Mouse (Mus musculus) brain, embryonic 14.5 days (tissue): ENCODE results near the gene Sufu.

Source experiments
- CTCF ChIP-seq: fragments of 200-500 bp; IDR thresholded peaks from 2 replicates; pipeline ENCODE4 v1.5.1; 2012; ENCODE audit warnings: inconsistent platforms, mild to moderate bottlenecking, moderate library complexity, borderline replicate concordance; ENCODE audit not compliant: insufficient read depth, insufficient read length; ENCODE audit errors: extremely low read depth
- POLR2A ChIP-seq: fragments of 200-500 bp; IDR thresholded peaks from 2 replicates; pipeline ENCODE4 v1.6.1; 2012; ENCODE audit warnings: mild to moderate bottlenecking, inconsistent platforms, borderline replicate concordance; ENCODE audit not compliant: poor library complexity, insufficient read depth, insufficient read length, severe bottlenecking; ENCODE audit errors: extremely low read depth

DNA sequence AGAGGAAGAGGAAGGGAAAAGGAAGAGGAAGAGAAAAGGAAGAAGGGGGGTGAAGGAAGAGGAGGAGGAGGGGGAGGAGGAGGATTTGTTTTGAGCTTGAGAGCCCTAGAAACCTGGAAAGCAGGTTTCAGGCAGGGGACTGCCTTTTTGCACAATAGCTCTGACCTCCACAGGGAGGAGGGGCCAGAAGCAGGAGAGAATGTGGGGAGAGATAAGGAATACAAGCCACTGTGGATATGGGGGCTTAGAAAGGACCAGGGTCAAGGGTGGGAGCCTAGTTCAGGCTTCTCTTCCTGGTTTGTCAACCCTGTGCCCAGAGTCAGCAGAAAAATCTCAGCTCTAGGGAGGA is 126.4 kb downstream of the Sufu start:
- no peak for TF ChIP-seq CTCF
- TF ChIP-seq POLR2A: no peak
